Mouse (Mus musculus): Measurements from ENCODE around the gene Nudt16.
A peak's percentile ranks its signal among the peaks of the same experiment; 100 is the strongest.
"Not testable (repeated sequence)": the region's sequence is repeated elsewhere in the genome, so short reads cannot be mapped to it uniquely, and the experiment has no call there.

Nudt16 gene

DNA sequence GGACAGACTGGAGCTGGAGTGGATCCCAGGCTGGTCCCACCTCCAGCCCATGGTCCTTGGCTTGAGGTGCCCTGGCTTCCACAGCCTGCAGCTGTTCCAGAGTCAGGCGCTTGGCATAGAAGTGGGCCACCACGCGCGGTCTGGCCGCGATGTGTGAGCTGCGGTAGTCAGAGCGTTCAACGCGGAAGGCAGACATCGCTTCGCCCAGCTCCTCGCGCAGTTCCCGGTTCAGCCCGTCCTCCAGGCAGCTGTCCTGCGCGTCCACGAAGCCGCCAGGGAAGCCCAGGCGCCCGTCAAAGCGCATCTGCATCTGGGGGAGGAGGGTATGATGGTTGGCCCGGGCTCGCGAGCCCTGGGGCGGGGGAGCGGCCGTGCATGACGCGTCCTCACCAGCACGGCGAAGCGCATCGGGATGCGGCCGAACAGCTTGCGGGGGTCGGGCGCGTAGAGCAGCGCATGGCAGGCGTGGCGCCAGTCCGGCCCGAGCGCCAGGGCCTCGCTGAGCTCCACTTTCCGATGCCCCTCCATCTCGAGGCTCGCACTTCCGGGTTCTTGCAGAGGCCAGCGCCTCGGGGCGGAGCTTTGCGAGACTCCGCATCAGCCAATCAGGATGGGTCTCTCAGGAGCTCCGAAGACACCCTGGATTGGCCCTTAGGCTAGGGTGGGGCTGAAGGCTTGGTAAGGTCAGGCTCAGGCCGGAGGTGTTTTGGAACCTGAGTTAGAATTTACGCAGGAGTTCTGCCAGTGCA is at the start of gene Nudt16:
TSS of gene Nudt16 (minus strand) at position 572 of the 749 bp plus-strand sequence.
- DNase-seq (ENCODE audit: low spot score in 2 of 2), result peak; percentile 93 to 95

DNA sequence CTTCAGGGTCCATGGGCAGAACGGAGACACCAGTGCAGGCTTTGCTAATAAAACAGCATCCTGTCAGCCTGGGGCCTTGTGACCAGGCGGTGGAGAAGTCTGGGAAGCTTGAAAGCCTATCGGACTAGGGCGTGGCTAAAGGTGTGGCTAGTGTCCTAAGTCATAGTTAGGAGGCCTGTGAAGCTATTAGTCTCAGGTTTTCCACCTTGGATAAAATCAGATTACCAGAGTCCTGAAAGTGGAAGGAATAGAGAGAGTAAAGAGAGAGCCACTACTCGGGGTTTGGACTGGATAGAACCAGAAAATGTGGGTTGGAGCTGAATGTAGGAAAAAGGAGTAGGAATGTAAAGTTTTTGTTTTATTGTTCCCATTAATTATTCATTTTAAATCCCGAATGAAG is 13.4 kb upstream of the Nudt16 start, which contains the start of gene 1700080E11Rik:
TSS of gene 1700080E11Rik (minus strand) at position 101 of the 400 bp plus-strand sequence.
- DNase-seq (ENCODE audit: low spot score in 2 of 2), result no peak

DNA sequence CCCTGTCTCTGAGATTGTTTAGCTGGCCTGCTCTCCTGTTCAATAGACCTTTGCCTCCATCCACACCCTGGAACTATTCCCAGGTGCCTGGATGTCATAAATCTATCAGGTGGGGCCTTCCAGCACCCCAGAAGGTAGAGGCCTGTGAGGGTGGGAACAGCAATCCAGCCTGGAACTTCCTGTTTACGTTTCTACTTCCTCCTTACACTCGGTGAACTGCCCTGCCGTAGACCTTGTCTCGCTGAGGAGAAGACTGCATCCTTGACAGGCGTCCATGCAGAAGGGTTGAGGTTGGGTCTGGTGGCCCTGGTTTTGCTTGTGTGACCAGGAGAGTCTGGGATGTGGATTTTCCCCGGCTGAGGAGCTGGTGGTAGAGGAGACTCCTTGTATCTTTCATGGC is 7.6 kb upstream of the Nudt16 start:
- no peak for DNase-seq (ENCODE audit: low spot score in 2 of 2)

DNA sequence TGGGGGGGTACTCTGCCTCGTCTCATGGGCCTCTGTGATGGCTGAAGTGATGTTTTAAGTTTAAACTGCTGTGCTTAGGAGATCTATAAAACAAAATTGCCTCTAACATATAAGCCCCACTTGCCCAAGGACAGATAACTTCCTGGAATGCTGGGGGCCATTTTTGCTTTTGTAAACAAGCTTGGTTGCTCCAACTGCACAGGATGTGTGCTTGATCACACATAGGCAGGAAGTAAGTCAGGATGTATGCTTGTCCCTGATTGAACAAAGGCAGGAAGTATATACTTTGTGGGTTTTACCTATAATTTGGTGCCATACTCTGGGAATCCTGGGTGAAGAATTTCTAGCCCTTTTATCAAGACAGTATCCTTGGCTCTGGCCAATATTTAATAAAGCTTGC is 4.8 kb upstream of the Nudt16 start:
- no peak for DNase-seq (ENCODE audit: low spot score in 2 of 2)

DNA sequence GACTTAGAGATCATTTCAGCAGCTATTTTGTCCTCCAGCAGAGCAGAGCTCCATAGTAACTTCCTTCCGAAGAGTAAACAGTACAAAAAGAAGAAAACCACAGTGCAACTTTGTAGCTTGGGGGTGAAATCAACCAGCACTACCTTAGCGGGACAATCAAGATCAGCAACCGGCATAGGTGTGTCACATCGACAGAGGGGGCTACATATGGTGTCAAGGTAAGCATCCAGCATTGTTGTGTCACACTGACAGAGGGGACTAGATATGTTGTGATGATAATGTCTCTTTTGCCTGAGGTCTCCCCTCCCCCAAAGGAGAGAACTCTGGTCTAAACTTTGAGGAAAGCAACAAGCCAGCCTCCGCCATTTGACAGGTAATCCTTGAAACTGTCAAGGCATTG is 2.9 kb upstream of the Nudt16 start:
- DNase-seq (ENCODE audit: low spot score in 2 of 2), result no peak

DNA sequence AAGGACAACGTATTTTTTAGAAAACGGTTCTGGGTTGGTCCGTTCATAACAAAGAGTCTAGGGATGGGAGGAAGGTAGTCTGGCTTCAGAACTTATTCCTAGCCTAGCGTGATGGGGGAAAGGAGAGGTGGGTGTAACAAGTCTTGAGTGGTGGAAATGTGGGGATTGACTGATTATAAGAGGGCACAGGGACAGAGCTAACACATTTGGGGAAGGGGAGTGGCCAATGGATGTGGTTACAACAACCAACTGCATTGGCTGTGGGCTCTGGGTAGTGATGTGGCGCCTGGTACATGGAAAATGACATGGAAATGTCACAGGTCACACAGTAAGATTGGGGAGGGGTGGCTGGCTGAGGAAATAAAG is 361 bp upstream of the Nudt16 start:
- DNase-seq (ENCODE audit: low spot score in 2 of 2), result no peak

DNA sequence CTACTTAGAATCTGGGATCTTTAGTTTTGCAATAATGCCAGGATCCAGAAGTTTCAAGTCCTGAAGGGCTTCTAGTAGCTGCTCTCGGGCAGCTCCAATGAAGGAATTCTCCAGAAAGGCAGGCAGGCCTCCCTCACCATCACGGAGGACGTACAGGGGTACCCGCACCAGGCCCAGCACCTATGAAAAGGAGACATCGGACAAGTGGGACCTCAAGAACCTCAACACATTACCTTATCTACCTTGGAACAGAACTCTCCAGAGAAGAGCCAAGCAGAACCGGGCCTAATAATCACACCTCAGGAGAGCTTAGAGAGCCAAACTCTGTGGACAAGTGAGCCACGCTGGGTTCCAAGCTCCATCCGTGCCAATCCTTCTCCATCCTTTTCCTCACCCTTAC is 1.3 kb downstream of the Nudt16 start:
- no peak for DNase-seq (ENCODE audit: low spot score in 2 of 2)

DNA sequence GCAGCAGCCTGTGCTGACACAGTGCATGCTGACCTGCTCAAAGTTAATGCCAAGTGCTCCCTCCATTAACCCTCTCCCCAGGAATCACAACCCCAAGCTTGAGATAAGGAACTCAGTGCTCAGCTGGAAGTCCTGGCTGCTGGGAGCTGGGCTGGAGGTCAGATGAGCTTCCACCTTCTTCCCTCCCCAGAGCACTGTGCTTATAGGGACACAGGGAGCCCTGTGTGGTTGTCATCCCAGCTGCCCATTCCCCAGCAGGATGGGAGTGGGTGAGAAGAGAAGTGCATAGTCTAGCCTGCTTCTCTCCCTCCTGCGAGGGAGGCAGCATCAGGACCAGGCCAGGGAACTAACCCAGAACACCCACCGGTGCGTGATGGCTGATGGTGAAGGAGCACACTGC is 6.4 kb downstream of the Nudt16 start:
- not testable (repeated sequence) for DNase-seq (ENCODE audit: low spot score in 2 of 2)

DNA sequence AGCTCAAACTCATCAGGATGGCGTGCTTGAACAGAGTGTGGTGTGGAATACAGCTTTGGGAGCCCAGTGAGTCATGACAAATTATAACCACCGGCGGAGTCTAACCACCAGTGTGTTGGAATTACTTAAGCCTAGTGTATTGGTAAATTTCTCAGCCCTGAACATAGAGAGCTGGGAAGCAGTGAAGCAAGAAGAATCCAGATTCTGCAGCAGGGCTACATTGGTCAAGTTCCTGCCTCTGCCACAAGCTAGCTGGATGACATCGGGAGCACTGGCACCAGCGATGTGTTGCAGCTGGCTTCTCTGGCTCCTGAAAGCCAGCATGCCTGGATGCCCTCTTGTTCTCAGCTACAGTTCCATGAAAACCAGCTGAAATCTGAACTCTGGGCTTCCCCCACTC is 27.7 kb downstream of the Nudt16 start:
- DNase-seq (ENCODE audit: low spot score in 2 of 2), result no peak

DNA sequence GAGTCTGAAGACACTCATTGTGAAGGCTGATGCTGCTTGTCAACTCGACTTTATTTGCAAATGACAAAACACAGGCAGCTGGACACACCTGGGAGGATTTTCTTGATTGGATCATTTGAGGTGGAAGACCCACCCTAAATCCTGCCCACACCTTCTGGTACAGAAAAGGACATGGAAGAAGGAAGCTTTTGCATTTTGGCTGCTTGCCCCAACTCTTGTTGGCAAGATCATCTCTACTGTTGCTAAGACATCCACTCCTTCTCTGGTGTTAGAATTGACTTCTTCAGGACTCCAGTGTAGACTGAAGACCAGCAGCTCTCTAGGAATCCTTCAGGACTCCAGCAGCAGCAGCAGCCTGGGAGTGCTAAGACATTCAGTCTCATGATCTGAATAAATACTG is 29.7 kb downstream of the Nudt16 start:
- DNase-seq (ENCODE audit: low spot score in 2 of 2), result no peak

DNA sequence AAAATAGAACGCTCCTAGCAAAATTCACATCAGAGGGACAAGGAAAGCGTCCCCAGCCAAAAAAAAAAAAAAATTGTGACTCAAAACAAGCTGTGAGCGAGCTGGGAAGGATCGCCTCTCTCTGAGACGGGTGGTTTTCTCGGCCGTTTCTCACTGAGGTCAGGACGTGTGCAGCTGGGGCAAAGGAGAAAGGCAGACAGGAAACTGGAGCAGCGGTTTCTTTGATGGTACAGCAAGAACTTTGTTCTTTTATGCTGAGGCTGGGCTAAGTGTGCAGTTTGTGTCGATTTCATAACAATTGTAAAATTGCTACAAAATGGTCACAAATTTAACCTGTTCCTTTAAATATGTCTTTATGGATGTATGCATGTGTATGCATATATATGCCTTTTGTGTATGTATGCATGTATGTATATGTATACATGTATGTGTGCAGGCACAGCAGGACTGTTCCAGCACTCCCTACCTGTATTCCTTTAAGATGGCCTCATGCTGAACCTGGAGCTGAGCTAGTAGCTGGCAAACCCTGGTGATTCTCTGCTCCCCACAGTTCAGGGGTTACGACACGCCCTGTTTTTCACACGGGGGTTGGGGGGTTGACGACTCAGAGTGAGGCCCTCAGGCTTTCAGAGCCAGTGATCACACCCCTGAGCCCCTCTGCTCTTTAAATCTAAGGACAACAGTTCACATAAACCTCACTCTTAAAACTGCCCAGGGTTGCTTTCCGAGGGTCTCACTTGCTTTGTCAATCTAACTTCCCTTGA is 30.6 kb downstream of the Nudt16 start:
- DNase-seq (ENCODE audit: low spot score in 2 of 2), result no peak

DNA sequence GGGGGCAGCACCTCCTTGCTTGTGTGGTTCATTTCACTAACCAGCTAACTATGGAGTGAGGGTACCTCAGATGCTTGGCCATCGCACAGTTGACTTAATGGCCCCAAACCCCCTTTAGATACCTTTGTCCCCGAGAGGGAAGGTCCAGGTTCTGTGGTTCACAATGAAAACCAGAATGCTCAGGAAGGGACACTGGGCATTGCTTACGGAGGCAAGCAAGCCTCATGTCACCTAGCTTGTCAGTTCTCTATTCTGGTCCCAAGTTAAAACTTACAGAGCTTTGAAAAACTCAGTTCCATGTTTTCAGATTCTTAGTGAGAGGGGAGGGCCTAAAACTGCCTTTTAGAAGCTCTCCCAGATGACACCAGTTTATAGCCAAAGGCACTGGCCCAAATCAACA is 51.4 kb downstream of the Nudt16 start:
- DNase-seq (ENCODE audit: low spot score in 2 of 2), result no peak

All from heart, adult 9 months (tissue).